Mouse (Mus musculus) left cerebral cortex, adult 9 months (tissue): ENCODE measurements around the gene Mfsd4b4.
"Not testable (repeated sequence)": the region's sequence is repeated elsewhere in the genome, so short reads cannot be mapped to it uniquely, and the experiment has no call there.

Experiments
- DNase-seq, 2 experiments: peaks; one replicate each; pipeline ENCODE4 v3.0.0; 2022; ENCODE audit warnings: low spot score in 2 of 2

Mfsd4b4 gene

DNA sequence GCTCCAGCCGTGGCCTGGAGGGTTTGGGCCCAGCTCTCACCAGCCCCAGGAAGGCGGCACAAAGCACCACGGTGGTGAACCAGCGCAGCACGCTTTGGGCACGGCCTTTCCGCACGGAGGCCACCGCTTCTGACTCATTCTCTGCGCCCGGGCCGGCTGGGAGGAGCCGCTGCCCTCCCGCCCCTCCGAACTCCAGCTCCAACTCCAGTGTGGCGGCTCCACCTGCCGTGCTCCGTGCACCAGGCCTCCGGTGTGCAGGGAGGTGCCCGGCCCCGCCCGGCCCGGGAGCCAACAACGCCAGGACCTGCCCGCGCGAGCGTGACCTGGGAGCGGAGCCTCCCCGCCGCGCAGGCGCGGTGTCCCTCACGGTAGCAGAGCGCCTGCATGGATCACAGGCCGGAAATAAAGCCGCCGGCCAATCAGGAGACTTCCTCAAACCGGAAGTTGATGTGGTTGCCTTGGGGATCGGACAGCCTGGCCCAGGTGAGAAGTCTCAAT is at the start of gene Mfsd4b4:
Gene Mfsd4b4, minus strand, starts transcription at position 365 of the 498 bp plus-strand sequence.
- peak; percentile 65 to 86 for DNase-seq

DNA sequence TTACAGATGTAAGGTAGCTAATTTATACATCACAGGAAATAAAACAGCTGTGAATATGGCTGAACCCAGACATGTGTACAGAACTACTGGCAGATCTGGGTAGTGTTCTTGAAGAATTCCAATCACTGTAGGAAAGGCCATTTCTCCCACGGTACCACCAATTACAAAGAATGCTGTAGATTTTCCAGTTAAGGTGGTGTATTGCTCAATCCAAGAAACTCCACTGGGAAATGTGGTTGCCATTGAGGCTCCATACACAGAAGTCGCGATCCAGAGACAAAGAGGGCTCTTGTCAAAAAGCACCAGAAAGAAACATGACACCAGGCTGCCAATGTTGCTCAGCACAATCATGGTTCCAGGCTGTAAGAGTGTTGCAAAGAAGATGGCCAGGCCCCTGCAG is 48.2 kb upstream of the Mfsd4b4 start:
- DNase-seq = not testable (repeated sequence)

DNA sequence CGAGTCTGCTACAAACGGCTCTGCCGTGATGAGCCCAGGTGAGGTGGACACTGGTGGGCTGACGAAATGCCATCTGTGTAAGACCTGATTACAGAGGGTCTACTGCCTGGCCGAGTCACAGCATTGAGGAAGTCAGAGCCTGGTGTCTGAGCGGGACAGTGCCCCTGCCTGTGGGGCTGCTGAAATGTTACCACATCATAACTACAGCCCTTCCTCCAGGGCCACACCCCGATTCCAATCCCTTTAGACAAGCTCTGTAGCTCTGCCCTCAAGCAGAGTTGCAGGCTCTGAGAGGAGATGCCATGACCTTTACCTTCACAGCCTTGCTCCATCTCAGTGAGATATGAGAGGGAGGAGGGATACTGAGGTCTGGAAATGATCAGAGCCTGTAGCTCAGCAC is 37.5 kb upstream of the Mfsd4b4 start:
- no peak for DNase-seq

DNA sequence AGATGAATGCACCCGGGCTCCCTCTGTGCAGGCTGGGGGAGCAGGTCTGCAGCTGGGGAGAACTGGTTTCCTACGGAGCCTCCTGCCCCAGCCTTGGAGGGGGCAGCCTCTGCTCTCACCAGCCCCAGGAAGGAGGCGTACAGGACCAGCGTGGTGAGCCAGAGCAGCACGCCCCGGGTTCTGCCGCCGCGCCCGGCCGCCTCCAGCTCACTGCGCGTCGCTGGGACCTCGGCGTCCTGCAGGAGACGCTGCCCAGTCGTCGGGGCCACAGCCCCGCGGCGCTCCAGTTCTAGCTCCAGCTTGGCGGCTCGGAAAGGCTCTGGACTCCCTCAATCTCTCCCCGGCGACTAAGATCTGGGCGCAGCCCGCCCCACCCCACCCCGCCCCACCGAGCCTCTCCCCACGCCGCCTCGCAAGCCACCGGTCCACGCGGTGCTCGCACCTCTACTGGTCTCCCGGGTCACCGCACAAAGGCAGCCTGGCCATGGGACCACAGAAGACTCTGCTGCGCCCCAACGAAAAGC is 27.6 kb upstream of the Mfsd4b4 start, which contains the start of gene Mfsd4b2:
Gene Mfsd4b2, minus strand, starts transcription at position 308 of the 524 bp plus-strand sequence.
- no peak for DNase-seq

DNA sequence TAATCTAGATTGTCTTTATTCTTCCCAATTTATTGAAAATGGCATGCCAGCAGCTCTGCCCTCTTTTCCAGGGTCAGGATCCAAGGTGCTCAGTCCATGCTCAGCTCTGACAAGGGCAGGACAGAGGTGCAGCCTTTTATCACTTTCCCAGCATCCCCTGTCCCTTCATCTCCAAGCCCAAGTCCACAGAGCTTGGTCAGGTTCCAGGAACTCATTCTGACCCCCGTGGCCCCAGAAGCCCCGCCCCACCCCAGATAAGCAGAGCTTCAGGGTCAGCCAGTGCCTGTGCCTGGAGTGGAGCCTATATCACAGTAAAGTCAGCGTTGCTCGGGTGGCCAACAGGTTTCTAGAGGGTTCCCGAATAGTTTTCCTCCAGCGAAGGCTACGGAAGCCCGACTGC is 25.5 kb upstream of the Mfsd4b4 start:
- DNase-seq = not testable (repeated sequence)

GRCm38 (mm10) chr10:39912616-39913015 is 13.6 kb upstream of the Mfsd4b4 start:
- no peak for DNase-seq

- DNase-seq = no peak
These were observed 9.9 kb upstream of the Mfsd4b4 start for GRCm38 (mm10) chr10:39908768-39909441.

- DNase-seq = no peak
These were observed 8.0 kb upstream of the Mfsd4b4 start for GRCm38 (mm10) chr10:39906799-39907658.

DNA sequence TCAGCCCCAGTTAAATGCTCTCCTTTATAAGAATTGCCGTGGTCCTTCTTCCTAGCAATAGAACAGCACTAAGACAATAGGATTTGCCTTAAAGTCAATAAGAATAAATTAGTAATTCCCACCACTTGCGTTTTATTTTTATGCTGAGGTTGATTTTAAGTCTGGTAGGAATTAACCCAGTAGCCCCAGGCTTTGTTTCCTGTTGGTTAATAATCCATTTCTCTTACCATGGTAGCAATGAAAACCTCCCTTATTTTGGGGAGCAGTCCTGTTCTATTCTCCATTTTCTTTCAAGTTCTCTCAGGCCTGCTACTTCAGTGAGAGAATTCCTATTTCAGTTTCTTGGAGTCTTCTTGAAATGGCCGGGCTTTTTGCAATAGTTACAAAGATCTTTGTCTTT is 5.2 kb upstream of the Mfsd4b4 start:
- DNase-seq = no peak

DNA sequence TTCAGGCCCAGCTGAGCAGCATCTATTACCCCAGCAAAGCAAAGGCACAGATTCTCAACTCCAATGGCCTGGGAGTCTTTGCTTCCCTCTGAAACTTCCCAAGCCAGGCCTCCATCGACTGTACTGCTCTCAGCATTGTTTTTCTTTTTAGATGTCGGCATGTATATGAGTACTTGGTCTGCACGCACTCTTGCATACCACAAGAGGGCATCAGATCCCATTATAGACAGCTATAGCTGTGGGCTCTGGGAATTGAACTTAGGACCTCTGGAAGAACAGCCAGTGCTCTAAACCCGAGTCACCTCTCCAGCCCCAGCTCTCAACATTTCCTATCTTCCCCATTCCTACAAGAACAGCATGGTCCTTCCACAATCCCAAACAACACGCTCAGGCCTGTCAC is 2.5 kb downstream of the Mfsd4b4 start:
- DNase-seq = no peak

- no peak for DNase-seq
These were observed 5.0 kb downstream of the Mfsd4b4 start for GRCm38 (mm10) chr10:39893702-39894697.

- DNase-seq = no peak
These were observed 10.4 kb downstream of the Mfsd4b4 start for GRCm38 (mm10) chr10:39888621-39889020.

DNA sequence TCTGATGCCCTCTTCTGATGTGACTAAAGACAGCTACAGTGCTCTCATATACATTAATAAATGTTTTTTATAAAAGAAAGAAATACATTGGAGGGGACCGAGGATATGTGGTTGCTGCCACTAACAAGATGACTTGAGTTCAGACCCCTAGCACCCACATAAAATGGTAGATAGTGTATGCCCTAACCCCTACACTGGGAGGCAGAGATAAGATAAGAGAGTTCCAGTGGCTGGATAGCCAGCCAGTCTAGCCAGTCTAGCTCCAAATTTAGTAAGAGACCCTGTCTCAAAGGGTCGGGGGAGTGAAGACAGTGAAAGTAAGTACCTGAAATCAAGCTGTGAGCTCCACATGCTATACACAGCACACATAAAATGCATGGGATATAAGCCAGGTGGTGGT is 33.5 kb downstream of the Mfsd4b4 start:
- DNase-seq = no peak

DNA sequence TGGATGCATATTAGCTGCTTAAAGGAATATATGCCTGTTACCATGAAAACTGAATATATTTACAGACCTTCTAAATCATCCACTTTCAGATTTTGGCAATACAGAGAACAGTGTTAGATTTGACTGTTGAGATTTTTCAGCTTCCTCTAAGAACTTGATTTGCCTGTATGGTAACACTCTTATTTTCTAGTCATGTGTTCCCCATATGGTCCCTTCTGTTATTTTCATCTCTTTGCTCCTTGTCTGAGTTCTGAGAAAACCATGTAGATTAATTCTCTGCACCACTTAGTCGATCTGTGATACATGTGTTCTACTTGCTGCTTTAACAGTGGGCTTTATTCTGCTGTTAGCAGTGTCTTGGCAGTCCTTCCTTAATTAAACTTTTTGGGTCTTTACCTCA is 56.4 kb downstream of the Mfsd4b4 start:
- no peak for DNase-seq
